Mouse (Mus musculus): ENCODE data around the gene Krba1.

DNA sequence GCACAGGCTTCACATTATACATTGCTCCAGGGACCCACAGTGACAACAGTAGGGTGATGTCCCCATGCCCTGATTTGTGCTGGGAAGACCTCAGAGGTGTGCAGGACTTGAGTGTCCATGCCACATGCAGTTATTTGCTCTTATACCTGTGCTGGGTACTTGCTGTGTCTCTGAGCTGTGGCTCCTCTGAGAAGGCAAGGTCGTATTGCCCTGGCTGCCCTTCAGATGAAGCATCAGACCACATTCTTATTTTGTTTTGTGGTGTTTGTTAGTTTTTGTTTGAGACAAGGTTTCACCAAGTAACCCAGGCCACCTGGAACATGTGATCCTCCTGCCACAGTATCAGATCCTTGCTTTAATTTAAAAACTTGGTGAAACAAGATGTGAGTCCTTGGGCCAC, 19.5 kb downstream of the Krba1 start:
- no peak for TF ChIP-seq CTCF (conservative IDR thresholded peaks at IDR 0.05; ENCODE audit: low read length)
- TF ChIP-seq POU5F1 (IDR thresholded peaks at IDR 0.05; ENCODE audit: borderline replicate concordance, low read length): no peak
- TF ChIP-seq NANOG (IDR thresholded peaks at IDR 0.05; ENCODE audit: borderline replicate concordance, low read length): no peak
